Mouse (Mus musculus) brain, embryonic 14.5 days (tissue): ENCODE measurements around the gene Fam160b1.

Source experiments
- CTCF ChIP-seq: fragments of 200-500 bp; IDR thresholded peaks from 2 replicates; pipeline ENCODE4 v1.5.1; 2012; ENCODE audit warnings: inconsistent platforms, mild to moderate bottlenecking, moderate library complexity, borderline replicate concordance; ENCODE audit not compliant: insufficient read depth, insufficient read length; ENCODE audit errors: extremely low read depth
- POLR2A ChIP-seq: fragments of 200-500 bp; IDR thresholded peaks from 2 replicates; pipeline ENCODE4 v1.6.1; 2012; ENCODE audit warnings: mild to moderate bottlenecking, inconsistent platforms, borderline replicate concordance; ENCODE audit not compliant: poor library complexity, insufficient read depth, insufficient read length, severe bottlenecking; ENCODE audit errors: extremely low read depth

- TF ChIP-seq POLR2A (no peak), CTCF (no peak)
Observed at GRCm38 (mm10) chr19:57393357-57393957, 33.0 kb downstream of the Fam160b1 start.
